Mouse (Mus musculus) hindbrain, embryonic 15.5 days (tissue): Measurements from ENCODE around the gene Gadd45a. TPM values are rescaled to one million over a fixed set of nuclear protein-coding genes. Genes with fewer than 3 reads are reported as not detected.

ENCODE experiments used
- ATAC-seq: fragments of 200-750 bp; cut with Nextera tagmentation; 2 replicates; pipeline ENCODE4 v1.8.0; 2017; ENCODE audit warnings: low read depth, moderate number of reproducible peaks, moderate TSS enrichment; ENCODE audit not compliant: low FRiP score
- H3K27ac ChIP-seq: fragments of 300-500 bp; sonication (generic); replicated peaks from 2 replicates; pipeline ENCODE4 v1.5.1; 2015; ENCODE audit warnings: mild to moderate bottlenecking, inconsistent platforms
- H3K27me3 ChIP-seq: fragments of 300-500 bp; sonication (generic); 2 replicates; pipeline ENCODE4 v1.6.1; 2015; ENCODE audit warnings: control low read depth, inconsistent platforms
- H3K36me3 ChIP-seq: fragments of 300-500 bp; sonication (generic); 2 replicates; pipeline ENCODE4 v1.6.1; 2015; ENCODE audit warnings: control low read depth, inconsistent platforms
- H3K4me1 ChIP-seq: fragments of 300-500 bp; sonication (generic); replicated peaks from 2 replicates; pipeline ENCODE4 v1.6.1; 2015; ENCODE audit warnings: control low read depth, inconsistent platforms
- H3K4me2 ChIP-seq: fragments of 300-500 bp; sonication (generic); 2 replicates; pipeline ENCODE4 v1.6.1; 2015; ENCODE audit warnings: moderate library complexity, mild to moderate bottlenecking, inconsistent platforms
- H3K4me3 ChIP-seq: fragments of 300-500 bp; sonication (generic); 2 replicates; pipeline ENCODE4 v1.5.1; 2015; ENCODE audit warnings: mild to moderate bottlenecking, inconsistent platforms
- H3K9ac ChIP-seq: fragments of 300-500 bp; sonication (generic); 2 replicates; pipeline ENCODE4 v1.6.1; 2015; ENCODE audit warnings: inconsistent platforms
- H3K9me3 ChIP-seq: fragments of 300-500 bp; sonication (generic); 2 replicates; pipeline ENCODE4 v1.6.1; 2016; ENCODE audit warnings: control low read depth, inconsistent platforms
- WGBS: fragments of 180-500 bp; shearing (Covaris S2); methylation state at CpG from one replicate; pipeline ENCODE4 v1.1.7; 2015; 5-methylcytosine and 5-hydroxymethylcytosine counted together
- polyA plus RNA-seq: library from polyadenylated mRNA; unstranded; fragments of >200 nt; fragmentation: Nextera tagmentation; extraction: Ambion mirVana; gene quantifications from 2 replicates; pipeline ENCODE4 v1.2.1, GENCODE M21; 2015

Gadd45a gene
- polyA plus RNA-seq, 1 experiment from 2014 or later = 17.3 TPM

DNA sequence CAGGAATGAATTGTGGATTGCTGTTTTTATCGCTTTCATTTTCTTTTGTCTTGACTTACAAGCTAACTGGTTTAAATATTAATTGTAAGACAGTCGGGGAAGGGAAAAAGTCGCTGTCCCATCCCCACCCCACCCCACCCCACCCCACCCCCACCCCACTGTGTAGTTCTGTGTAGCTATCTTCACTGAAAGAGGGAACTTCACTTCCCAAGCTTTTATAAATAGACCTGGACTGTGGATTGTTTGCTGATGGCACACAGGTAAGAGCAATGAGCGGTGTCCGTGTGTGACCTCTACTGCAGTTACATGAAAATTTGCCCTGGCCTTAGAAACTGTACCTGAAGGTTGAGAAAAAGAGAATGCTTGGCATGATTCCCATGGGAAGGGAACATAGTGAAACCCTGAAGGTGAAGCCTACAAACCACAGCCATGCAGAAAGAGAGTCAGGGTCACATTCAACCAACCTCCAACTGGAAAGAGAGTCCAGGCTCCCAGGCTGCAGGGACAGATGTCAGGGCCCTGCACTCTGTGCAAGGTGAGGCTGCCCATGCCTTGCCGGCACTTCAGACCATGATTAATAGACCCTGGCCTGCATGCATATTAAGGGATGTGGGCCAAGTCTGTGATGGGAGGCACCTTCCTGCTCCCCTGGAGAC, 23.8 kb downstream of the Gadd45a start:
- WGBS = 86% methylated on average over 6 of the region's 6 CpGs

DNA sequence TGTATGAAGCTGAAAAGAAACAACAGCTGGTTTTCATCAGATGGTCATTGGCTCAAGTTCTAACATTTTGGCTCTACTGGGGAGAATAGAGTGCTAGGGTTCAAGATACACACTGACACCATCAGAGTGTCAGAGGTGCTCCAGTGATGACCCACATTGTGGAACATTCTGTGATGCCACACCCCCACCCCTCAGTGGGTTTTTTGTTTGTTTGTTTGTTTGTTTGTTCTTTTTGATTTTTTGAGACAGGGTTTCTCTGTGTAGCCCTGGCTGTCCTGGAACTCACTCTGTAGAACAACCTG, 26.1 kb downstream of the Gadd45a start:
- no peak for ATAC-seq

More for the DNA sequence above, 23.8 kb downstream of the Gadd45a start:
- H3K4me3 ChIP-seq = no peak overlapping the region
- H3K27me3 ChIP-seq = no peaks in the 10 kb centered on the region
- H3K9ac ChIP-seq = no peak overlapping the region
- H3K27ac ChIP-seq = no peak overlapping the region
- no peak for ATAC-seq
- H3K4me2 ChIP-seq = no peak overlapping the region
- H3K36me3 ChIP-seq = no peaks in the 10 kb centered on the region
- no peaks in the 10 kb centered on the region; the same call in 1 of the 2 replicates for H3K4me1 ChIP-seq
- no peaks in the 10 kb centered on the region for H3K9me3 ChIP-seq

DNA sequence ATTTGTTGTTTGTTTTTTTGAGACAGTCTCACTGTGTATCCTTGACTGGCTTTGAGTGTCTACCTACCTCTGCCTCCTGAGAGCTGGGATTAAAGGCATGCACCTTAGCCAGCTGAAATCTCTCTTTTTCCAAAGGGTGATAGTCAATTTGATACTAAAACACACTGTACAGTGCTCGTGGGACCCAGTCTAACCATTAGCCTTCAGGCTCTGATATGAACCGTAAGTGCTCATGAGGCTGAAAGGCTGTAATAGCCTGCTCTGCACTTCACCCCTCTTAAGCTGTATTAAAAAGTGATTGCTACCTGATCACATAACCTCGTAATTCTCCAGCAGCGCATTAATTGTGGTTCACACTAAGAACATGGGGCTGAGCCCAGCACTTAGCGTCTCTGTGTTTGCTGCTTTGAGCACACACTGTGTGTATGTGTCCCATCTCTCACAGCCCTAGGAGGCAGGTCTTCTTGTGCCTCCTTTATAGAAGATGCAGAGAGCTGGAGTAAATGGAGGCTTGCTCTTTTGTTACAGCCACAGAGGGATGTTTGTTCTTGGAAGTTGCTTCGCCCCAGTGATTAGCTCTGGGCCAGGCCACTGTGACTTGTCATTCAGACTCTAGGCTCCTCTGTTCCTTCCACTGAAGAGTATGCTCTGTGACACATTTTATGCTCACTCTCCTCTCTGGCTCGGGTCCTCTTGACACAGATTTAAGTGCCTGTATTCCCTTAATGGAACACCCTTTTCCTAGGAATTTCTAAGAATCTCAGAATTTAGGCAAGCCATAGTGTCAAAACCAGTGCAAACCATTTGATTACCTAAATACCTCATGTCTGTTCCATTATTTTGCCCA, 26.7 kb downstream of the Gadd45a start:
- Histone ChIP-seq H3K36me3 (no peaks in the 10 kb centered on the region), H3K4me3 (no peak overlapping the region), H3K9me3 (no peaks in the 10 kb centered on the region), H3K4me2 (no peak overlapping the region), H3K4me1 (no peaks in the 10 kb centered on the region; the same call in 1 of the 2 replicates), H3K27me3 (no peaks in the 10 kb centered on the region), H3K9ac (no peak overlapping the region), H3K27ac (peak overlapping the region; percentile 26; the same call in 1 of the 2 replicates)
- peak; percentile 77 for ATAC-seq
- WGBS = 48% methylated on average over 7 of the region's 7 CpGs

More for the DNA sequence above, 26.1 kb downstream of the Gadd45a start:
- Histone ChIP-seq H3K4me3 (no peak overlapping the region), H3K27ac (no peak overlapping the region), H3K9me3 (no peaks in the 10 kb centered on the region), H3K36me3 (no peaks in the 10 kb centered on the region), H3K4me1 (no peaks in the 10 kb centered on the region; the same call in 1 of the 2 replicates), H3K9ac (no peak overlapping the region), H3K27me3 (no peaks in the 10 kb centered on the region), H3K4me2 (no peak overlapping the region)

DNA sequence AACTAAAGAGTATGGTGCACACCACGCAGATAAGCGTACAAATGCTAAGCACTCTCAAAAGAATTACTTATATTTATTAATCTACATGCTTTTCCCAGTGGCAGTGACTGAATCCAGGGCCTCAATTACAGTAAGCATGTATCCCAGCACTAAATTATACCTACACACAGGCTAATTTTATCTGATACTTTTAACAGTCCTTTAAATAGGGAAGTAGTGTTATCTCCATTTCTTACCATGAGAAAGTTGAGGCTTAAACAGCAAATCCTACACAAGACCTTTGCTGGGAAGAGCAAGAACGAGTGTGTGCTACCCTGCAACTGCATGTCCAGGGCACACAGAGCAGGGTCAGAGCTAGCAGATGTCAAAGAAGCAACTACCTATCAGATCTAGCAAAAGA, 27.4 kb downstream of the Gadd45a start:
- H3K36me3 ChIP-seq = no peaks in the 10 kb centered on the region
- no peak overlapping the region for H3K4me2 ChIP-seq
- no peak overlapping the region for H3K9ac ChIP-seq
- H3K9me3 ChIP-seq = no peaks in the 10 kb centered on the region
- H3K4me1 ChIP-seq = no peaks in the 10 kb centered on the region; the same call in 1 of the 2 replicates
- no peak overlapping the region for H3K27ac ChIP-seq
- H3K4me3 ChIP-seq = no peak overlapping the region
- no peak for ATAC-seq
- H3K27me3 ChIP-seq = no peaks in the 10 kb centered on the region
- WGBS = 90% methylated on average over 3 of the region's 3 CpGs

DNA sequence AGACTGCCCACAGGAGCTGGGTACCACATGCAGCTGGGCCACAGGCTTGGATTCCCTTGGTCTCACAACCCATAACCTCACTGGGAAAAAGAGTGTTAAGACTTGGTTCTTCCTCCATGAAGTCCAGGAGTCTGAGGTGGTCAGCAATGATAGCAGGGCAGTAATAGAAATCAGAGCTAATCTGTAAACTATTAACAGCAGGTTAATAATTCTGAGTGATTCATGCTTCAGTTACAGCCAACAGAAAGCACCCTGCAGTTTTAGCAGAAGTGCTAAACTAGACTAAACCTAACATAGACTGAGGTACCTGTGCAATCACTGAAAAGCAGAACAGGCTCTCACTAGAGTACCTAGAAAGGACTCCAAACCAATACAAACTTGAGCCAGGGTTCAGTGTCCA, 37.5 kb downstream of the Gadd45a start:
- H3K4me3 ChIP-seq = no peak overlapping the region
- no peaks in the 10 kb centered on the region for H3K27me3 ChIP-seq
- ATAC-seq = no peak
- no peak overlapping the region for H3K4me2 ChIP-seq
- no peaks in the 10 kb centered on the region for H3K4me1 ChIP-seq
- H3K27ac ChIP-seq = no peak overlapping the region
- H3K36me3 ChIP-seq = no peaks in the 10 kb centered on the region
- H3K9ac ChIP-seq = no peak overlapping the region
- H3K9me3 ChIP-seq = no peaks in the 10 kb centered on the region

DNA sequence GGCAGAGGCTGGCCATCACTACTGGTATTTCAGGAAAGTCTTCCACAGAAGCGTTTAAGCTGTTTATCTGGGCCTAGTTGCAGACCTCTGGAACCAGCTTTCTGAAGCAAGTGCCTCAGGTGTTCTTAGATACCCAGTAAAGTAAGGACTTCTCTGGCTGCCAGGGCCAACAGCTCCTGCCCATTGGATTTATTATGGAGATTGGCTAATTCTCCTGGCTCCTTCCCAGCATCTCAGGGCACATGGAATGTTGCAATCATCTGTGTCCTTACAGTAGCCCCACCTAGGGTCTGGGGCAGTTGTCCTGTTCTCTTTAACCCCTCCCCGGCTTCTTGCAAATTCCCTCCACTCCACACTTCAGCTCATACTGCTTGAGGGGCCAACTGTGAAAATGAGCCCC, 38.6 kb downstream of the Gadd45a start:
- H3K4me1 ChIP-seq = no peaks in the 10 kb centered on the region
- no peak for ATAC-seq
- no peaks in the 10 kb centered on the region for H3K27me3 ChIP-seq
- H3K9ac ChIP-seq = no peak overlapping the region
- WGBS = 88% methylated on average over 2 of the region's 2 CpGs
- H3K9me3 ChIP-seq = no peaks in the 10 kb centered on the region
- no peaks in the 10 kb centered on the region for H3K36me3 ChIP-seq
- H3K4me2 ChIP-seq = no peak overlapping the region
- H3K27ac ChIP-seq = no peak overlapping the region
- H3K4me3 ChIP-seq = no peak overlapping the region

DNA sequence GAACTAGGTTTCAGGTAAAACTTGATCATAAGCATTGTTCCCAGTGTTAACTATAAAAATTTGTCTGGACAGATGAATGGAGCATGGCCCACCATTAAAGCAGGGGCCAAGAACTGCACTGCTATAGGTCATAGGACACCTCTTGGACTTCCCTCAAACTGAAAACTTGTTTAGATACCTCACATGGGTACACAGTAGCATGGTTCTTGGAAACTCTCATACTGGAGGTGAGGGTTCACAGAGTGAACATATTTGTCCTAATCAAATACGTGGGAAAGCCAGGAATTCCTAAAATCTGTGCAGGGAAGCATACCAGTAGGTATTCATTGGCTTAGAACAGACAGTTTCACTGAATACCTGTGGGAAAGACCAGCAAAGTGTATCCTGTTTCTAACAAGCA, 41.0 kb downstream of the Gadd45a start:
- 86% methylated on average over 1 of the region's 1 CpGs for WGBS
- Histone ChIP-seq H3K27ac (no peak overlapping the region), H3K9me3 (no peaks in the 10 kb centered on the region), H3K4me3 (no peak overlapping the region), H3K4me2 (no peak overlapping the region), H3K36me3 (no peaks in the 10 kb centered on the region), H3K4me1 (no peaks in the 10 kb centered on the region), H3K27me3 (no peaks in the 10 kb centered on the region), H3K9ac (no peak overlapping the region)
- ATAC-seq = no peak

DNA sequence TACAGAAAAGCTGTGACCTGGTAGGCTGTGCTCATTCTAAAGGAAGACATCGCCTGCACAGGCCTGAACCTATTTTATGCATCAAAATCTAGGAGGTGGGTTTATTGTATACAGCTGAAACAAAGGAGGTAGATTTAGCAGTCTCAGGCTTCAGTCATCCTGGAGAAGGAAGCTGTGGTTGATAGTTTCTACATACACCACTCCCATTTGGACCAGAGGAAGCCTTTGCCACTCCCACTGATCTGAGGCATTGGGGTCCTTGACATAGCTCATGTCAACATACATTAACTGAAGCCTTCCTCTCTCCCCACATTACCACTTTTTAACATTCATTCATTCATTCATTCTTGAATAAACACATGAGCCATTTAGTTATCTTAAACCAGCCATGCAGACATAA, 41.4 kb downstream of the Gadd45a start:
- ATAC-seq = no peak
- Histone ChIP-seq H3K27me3 (no peaks in the 10 kb centered on the region), H3K9me3 (no peaks in the 10 kb centered on the region), H3K9ac (no peak overlapping the region), H3K4me2 (no peak overlapping the region), H3K27ac (no peak overlapping the region), H3K36me3 (no peaks in the 10 kb centered on the region), H3K4me3 (no peak overlapping the region), H3K4me1 (no peaks in the 10 kb centered on the region)
- 100% methylated on average over 1 of the region's 1 CpGs for WGBS

DNA sequence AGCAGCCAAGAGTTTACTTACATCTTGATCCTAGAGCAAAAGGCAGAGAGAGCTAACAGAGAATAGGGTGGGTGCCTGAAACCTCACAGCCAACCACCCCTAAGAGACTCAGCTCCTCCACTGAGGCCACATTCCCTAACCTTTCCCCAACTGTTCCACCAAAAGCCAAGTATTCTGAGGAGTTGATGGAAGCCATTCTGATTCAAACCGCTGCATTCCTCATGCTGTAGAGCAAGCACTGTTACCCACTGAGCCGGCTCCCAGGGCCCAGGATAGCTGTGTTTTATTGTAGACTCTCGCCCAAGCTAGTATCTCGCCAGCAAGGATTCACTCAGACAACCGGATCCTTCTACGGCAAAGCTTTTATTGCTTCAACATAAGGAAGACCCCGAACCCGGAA, 42.3 kb downstream of the Gadd45a start:
- H3K36me3 ChIP-seq = no peaks in the 10 kb centered on the region
- no peak overlapping the region for H3K4me3 ChIP-seq
- no peak overlapping the region for H3K9ac ChIP-seq
- no peaks in the 10 kb centered on the region for H3K9me3 ChIP-seq
- no peak overlapping the region for H3K4me2 ChIP-seq
- no peak for ATAC-seq
- H3K27me3 ChIP-seq = no peaks in the 10 kb centered on the region
- 96% methylated on average over 8 of the region's 8 CpGs for WGBS
- no peak overlapping the region for H3K27ac ChIP-seq
- no peaks in the 10 kb centered on the region for H3K4me1 ChIP-seq

DNA sequence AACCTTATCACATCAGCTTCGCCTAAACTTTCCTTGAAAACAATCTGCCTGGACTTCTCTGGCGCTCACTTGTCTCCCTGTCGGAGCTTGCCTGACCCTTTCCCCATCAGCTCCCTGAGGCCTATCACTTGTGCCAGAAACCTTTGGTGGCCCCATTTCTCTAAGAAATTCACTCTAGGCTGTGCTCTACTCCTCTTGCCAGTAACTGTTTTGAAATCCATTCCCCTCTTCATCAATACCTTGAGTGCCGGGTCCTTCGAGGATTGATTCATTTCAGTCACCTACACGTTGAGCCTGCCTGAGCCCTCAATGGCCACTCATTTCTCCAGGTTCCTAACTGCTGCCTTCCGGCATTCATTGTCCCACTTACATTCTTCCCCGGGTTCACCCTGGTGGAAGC, 44.5 kb downstream of the Gadd45a start:
- 93% methylated on average over 8 of the region's 8 CpGs for WGBS
- no peaks in the 10 kb centered on the region for H3K4me1 ChIP-seq
- no peaks in the 10 kb centered on the region for H3K9me3 ChIP-seq
- no peaks in the 10 kb centered on the region for H3K36me3 ChIP-seq
- H3K4me2 ChIP-seq = no peak overlapping the region
- ATAC-seq = no peak
- H3K4me3 ChIP-seq = no peak overlapping the region
- H3K27ac ChIP-seq = no peak overlapping the region
- no peaks in the 10 kb centered on the region for H3K27me3 ChIP-seq
- no peak overlapping the region for H3K9ac ChIP-seq

DNA sequence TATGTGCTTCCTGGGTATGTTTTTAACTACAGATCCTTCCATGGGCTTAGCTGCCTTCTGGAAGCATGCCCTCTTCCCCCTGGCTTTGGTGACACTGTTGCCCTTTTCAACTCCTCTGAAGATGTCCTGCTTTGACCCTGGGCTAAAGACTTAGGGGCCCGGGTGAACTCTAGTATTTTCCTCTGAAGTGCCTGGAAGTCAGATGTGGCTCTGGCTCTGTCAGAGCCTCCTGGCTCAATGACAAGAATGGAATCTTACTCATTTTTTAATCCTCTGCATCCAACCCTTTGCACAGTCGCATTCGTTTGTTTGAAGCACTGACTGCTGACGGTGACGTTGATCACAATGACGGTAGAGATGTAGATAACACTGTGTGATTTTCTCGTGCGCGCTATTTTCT, 45.0 kb downstream of the Gadd45a start:
- H3K4me3 ChIP-seq = no peak overlapping the region
- H3K27me3 ChIP-seq = no peaks in the 10 kb centered on the region
- H3K36me3 ChIP-seq = no peaks in the 10 kb centered on the region
- no peaks in the 10 kb centered on the region for H3K4me1 ChIP-seq
- H3K9me3 ChIP-seq = no peaks in the 10 kb centered on the region
- no peak for ATAC-seq
- no peak overlapping the region for H3K4me2 ChIP-seq
- no peak overlapping the region for H3K27ac ChIP-seq
- 83% methylated on average over 9 of the region's 9 CpGs for WGBS
- H3K9ac ChIP-seq = no peak overlapping the region

DNA sequence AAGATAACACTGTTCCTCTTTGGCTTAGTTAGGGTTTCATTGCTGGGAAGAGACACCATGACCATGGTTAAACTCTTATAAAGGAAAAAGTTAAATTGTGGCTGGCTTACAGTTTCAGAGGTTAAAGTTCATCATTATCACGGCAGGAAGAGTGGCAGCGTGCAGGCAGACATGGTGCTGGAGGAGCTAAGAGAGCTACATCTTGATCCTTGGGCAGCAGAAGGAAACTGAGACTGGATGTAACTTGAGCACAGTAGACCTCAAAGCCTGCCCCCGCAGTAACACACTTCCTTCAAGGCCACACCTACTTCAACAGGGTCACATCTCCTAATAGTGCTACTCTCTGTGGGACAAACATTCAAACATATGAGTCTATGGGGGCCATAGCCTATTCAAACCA, 47.7 kb downstream of the Gadd45a start:
- Histone ChIP-seq H3K36me3 (no peaks in the 10 kb centered on the region), H3K9ac (no peak overlapping the region), H3K4me3 (no peak overlapping the region), H3K27ac (no peak overlapping the region), H3K9me3 (no peaks in the 10 kb centered on the region), H3K4me2 (no peak overlapping the region), H3K27me3 (no peaks in the 10 kb centered on the region), H3K4me1 (no peaks in the 10 kb centered on the region)
- 83% methylated on average over 3 of the region's 3 CpGs for WGBS
- no peak for ATAC-seq
